Mouse (Mus musculus) gastrocnemius, postnatal 36 days (tissue): Measurements from ENCODE around the gene Lrig3. TPM values are rescaled to one million over a fixed set of nuclear protein-coding genes. Genes with fewer than 3 reads are reported as not detected.
A peak's percentile ranks its signal among the peaks of the same experiment; 100 is the strongest.

Experiments
- DNase-seq, 2 experiments: peaks; one replicate each; pipeline ENCODE4 v3.0.0; 2022
- intact Hi-C: fragments of 180-260 bp; cut with DNase I; formaldehyde crosslinking; loops from one replicate; pipeline ENCODE4 v1.15.1; 2025
- long read RNA-seq, 2 experiments: library from polyadenylated mRNA; stranded (forward); transcript quantifications; one replicate each; pipeline ENCODE4 v2.0.0; 2021
- total RNA-seq, 2 experiments: library from RNA; stranded (reverse); gene quantifications; 2 replicates each; pipeline ENCODE4 v1.2.3; 2021

Lrig3 gene
- total RNA-seq, result 1 to 10 TPM; 2.9 to 6.3 TPM
- long read RNA-seq, experiment 1, full-length matches to known transcripts, result 1 of 2 reads
- long read RNA-seq, experiment 1, partial matches to known transcripts, result 0 of 2 reads
- long read RNA-seq, experiment 1, other reads (novel, unspliced or antisense), result 1 of 2 reads
- long read RNA-seq, experiment 2, result 0 reads

- intact Hi-C loops, result no loop called here
- DNase-seq, result peak; percentile 79 to 85
Observed at GRCm38 (mm10) chr10:125965968-125966480, at the start of gene Lrig3. TSS of gene Lrig3 (plus strand) at chr10:125966168.

DNA sequence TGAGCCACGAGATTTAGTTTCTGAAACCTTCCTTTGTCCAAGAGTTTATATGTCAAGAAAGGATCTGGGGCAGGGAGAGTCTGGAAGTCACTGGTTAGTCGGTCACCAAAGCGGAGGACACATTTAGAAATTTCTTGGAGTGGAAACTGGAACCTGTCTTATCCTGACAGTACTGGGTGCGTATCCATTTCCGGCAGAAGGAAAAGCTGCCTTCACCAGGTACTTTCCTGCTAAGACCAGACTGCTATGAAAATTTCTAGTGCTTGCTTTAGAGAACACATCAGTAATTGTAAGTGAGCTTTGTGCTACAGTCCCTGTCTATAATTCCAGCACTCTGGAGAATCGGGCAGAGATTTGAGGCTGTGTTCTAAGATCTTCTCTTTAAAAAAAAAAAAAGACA is 49.2 kb upstream of the Lrig3 start:
- intact Hi-C loops, result no loop called here

GRCm38 (mm10) chr10:125917436-125917871 is 48.5 kb upstream of the Lrig3 start:
- intact Hi-C loops, result no loop called here
- DNase-seq, result no peak

More for the DNA sequence above, 49.2 kb upstream of the Lrig3 start:
- DNase-seq, result no peak

GRCm38 (mm10) chr10:125918994-125919393 is 47.0 kb upstream of the Lrig3 start:
- DNase-seq, result no peak
- intact Hi-C loops, result no loop called here

- DNase-seq, result no peak
- intact Hi-C loops, result no loop called here
Observed at GRCm38 (mm10) chr10:125921654-125922446, 44.1 kb upstream of the Lrig3 start.

- intact Hi-C loops, result no loop called here
- DNase-seq, result no peak
Observed at GRCm38 (mm10) chr10:125929961-125930360, 36.0 kb upstream of the Lrig3 start.

DNA sequence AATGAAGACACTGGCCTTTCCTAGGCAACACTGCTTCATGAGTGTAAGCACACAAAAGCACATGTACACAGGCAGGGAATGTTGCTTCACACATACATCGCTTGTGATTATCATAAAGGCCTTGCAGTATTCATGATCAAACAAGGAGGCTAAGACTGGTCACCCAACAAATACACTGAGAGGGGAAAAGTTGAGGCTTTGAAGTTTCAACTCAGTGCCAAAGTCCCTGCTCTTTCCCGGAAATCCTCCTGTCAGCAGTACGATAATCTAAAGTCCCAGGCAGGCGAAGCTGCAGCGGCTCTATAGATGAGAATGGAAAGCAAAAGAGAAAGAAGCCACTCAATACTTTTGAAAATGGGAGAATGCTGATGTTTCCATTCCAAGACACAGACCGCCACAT is 32.6 kb upstream of the Lrig3 start:
- DNase-seq, result no peak
- intact Hi-C loops, result no loop called here

- DNase-seq, result no peak
- intact Hi-C loops, result no loop called here
Observed at GRCm38 (mm10) chr10:125934095-125934494, 31.9 kb upstream of the Lrig3 start.

GRCm38 (mm10) chr10:125937517-125938497 is 28.2 kb upstream of the Lrig3 start:
- intact Hi-C loops, result no loop called here
- DNase-seq, result no peak

DNA sequence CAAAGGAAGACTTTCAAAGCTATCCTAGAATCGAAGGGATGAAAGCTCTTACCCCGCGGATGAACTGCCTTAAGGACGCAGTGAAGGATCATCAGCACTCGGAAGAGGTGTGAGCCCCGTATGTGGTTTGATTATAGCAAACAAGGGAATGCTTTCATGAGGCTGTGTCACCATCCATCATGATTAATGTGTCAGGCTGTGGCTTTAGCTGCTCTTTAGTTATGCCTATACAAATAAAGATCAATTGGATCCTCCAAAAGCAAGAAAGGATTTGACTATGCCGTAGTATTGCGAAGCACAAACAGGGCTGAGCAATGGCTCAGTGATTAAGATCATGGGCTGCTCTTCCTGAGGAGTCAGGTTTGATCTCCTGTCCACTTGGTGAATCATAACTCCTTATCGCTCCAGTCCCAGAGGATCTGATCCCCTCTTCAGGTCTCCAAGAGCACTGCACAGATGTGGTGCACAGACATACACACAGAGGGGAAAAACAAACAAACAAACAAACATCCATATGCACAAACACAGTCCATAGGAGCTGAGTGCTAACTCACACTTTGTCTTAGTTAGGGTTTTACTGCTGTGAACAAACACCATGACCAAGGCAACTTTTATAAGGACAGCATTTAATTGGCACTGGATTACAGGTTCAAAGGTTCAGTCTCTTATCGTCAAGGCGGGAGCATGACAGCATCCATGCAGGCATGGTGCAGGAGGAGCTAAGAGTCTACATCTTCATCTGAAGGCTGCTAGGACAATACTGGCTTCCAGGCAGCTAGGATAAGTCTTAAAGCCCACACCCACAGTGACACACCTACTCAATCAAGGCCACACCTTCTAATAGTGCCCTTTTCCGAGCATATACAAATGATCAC is 27.2 kb upstream of the Lrig3 start:
- no peak for DNase-seq
- intact Hi-C loops, result no loop called here

DNA sequence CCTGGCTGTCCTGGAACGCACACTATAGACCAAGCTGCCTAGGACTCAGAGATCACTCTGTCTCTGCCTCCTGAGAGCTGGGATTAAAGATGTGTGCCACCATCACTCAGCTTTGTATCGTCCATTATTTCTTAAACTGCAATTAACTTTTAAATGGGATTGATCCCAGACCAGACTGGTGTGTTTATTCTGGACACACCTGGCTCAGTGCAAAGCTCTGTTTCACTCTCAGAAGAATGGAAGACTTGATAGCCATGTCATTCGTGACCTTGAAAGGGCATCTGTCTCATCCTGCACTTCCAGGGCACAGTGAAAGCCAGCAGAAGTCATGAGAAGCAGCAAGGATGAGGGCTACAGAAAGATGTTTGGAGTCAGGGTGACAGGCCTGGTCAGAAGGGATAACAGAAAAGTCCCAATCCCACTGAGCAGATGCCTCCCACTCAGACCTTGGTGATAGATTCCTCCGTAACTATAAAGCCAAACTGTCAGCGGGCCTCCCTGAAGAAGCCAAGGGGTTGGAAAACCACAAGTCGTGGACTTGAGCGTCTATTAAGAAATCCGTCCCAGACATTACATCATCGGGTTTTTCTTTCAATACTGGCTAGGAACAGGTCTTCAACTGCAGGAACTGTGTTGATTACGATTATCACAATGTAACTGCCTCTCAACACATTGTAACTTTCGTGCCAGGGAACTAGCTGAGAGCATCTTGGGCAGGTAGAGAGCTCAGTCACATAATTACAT is 25.5 kb upstream of the Lrig3 start:
- intact Hi-C loops, result no loop called here
- DNase-seq, result no peak

- no peak for DNase-seq
- intact Hi-C loops, result no loop called here
Observed at GRCm38 (mm10) chr10:125943098-125943497, 22.9 kb upstream of the Lrig3 start.

DNA sequence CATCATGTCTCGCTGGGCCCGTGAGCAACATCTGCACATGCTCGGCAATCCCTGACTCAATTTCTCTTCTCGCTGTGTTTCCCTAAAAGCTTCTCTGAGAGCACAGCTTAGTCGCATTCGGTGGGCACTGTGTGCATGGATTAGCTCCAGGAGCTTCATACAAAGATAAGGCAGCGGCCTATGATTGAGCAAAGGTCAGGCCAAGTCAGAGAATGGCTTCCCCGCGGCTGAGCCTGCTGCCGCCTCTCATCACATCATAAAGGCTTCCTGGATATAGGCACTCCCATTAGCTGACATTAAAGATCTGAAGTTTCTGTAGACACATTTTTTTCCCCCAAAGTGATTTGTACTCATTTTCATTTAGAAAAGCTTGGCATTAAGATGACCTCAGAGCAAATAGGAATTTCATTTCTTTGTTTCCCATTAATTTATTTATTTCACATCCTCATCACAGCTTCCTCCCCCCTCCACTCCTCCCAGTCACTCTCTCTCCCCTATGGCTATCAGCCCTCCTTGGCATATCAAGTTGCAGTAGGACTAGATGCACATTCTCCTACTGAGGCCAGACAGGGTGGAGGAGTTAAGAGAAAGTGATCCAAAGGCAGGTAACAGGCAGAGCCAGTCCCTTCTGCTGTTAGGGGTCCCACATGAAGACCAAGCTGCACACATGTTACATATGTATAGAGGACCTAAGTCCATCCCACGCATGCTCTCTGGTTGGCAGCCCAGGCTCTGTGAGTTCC is 21.0 kb upstream of the Lrig3 start:
- DNase-seq, result no peak
- intact Hi-C loops, result no loop called here

- intact Hi-C loops, result no loop called here
- DNase-seq, result peak in 1 of 2 experiments; percentile 11
Observed at GRCm38 (mm10) chr10:125948842-125949474, 17.0 kb upstream of the Lrig3 start.

DNA sequence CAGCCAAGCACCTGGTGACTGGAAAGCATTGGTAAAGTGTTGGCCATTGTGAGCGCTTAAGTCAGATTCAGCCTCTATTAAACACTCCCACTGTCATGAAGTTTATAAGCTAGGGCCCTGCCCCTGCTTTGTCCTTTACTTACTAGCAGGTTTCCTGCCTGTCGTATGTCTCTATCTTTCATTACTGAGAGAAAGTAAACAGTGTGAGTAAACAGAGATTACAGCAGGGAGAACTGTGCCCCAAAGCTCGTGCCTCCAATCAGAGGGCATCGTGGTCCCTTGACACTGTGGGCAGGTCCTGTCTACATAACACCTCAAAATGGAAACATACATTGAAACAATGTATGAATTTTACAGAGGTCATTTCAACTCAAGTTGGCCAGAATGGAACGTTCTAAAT is 14.3 kb upstream of the Lrig3 start:
- no peak for DNase-seq
- intact Hi-C loops, result no loop called here

GRCm38 (mm10) chr10:125954343-125954742 is 11.6 kb upstream of the Lrig3 start:
- intact Hi-C loops, result no loop called here
- no peak for DNase-seq

DNA sequence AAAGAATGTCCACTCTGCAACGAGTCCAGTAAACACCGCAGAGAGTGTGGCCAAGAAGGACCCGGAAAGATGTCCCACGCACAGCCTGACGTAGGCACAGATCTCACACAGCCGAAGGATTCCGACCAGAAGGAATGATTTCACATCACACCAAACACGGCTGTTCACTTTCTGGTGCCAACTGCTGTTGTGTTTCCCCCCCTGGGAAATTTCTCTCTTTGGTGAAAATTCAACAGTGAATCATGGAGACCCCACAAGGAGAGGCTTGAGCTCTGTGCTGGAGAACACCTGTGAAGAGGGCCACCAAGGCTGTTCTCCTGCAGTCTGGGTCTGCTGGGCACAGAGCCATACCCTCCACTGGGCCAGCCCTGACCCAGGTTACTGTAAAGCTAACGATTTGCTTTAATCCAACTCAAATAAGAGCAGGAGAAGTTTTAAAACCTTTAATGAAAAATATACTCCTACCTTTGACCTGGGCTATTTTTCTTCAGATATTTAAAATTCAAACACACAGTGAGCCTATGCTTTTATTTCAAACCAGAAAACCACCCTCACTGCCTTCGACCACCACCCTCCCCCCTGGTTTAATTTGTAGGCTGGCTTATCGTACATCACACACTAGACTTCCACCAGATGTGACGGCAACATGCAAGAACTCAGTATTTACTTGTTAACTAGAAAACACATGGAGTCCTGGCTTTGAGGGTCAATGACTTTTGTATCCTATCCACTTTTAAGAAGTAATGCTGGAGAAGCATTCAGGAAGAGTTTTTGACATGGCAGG is 11.0 kb upstream of the Lrig3 start:
- no peak for DNase-seq
- intact Hi-C loops, result no loop called here
